Mouse (Mus musculus) ES-E14 (cell line): ENCODE measurements around the gene Ano6.

ENCODE experiments used
- CHD2 ChIP-seq: IDR thresholded peaks from 2 replicates; pipeline ENCODE4 v1.6.1; 2014; ENCODE audit warnings: mild to moderate bottlenecking, low read depth, low read length, inconsistent platforms
- MAFK ChIP-seq: IDR thresholded peaks from 2 replicates; pipeline ENCODE4 v1.6.1; 2014; ENCODE audit warnings: mild to moderate bottlenecking, low read depth, low read length, inconsistent platforms; ENCODE audit not compliant: insufficient read depth
- ZC3H11A ChIP-seq: IDR thresholded peaks from 2 replicates; pipeline ENCODE4 v1.6.1; 2012; ENCODE audit warnings: low read depth, mild to moderate bottlenecking, inconsistent platforms, low read length, borderline replicate concordance

- TF ChIP-seq ZC3H11A (no peak), CHD2 (no peak), MAFK (no peak)
Measured at GRCm38 (mm10) chr15:95743856-95744255, 46.8 kb upstream of the Ano6 start.
